Comparison of ENCODE assay signal across 34 mouse cellular contexts in the genomic region with DNA sequence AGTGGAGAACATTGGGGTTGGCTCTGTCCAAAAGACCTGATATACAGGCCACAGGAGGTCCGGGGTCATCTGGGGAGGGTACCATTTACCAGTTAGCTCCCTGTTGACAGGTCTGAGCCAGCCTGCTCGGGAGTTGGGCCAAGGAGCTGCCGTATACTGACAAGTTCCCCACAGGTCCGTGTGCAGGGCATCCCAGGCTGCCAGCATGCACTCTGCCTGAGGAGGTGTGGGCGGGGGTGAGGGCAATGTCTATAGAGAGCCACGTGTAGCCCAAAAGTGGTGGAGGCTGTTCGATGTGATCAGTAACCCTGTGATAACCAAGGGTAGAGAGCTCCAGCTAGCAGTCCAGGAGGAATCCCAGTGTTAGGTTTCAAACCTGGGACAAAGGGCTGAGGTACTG. TPM values are rescaled to one million over a fixed set of nuclear protein-coding genes. Genes with fewer than 3 reads are reported as not detected.
DNase-seq lines count a peak whose midpoint lies in the region; ATAC-seq lines count a peak whose summit lies in the region.
"Had no signal": no experiment of that assay in that cellular context is flagged by ENCODE, and none has a peak within 500 bp of the region (broad histone marks: within the 10 kb centered on the region; RNA-seq: fewer than 3 reads in every experiment).

No protein-coding gene starts in this region.

- H3K36me3 ChIP-seq in intestine, embryonic 16.5 days (ENCODE audit: control insufficient read depth, insufficient read depth, low read length), result no peaks in the 10 kb centered on the region
- no peaks in the 10 kb centered on the region for H3K36me3 ChIP-seq in intestine, embryonic 15.5 days
- H3K36me3 ChIP-seq in kidney, embryonic 15.5 days, result no peaks in the 10 kb centered on the region
- H3K36me3 ChIP-seq: forebrain, embryonic 10.5 days; hindbrain, embryonic 15.5 days; limb, embryonic 15.5 days; liver, embryonic 15.5 days; midbrain, embryonic 13.5 days had no signal

- H3K27ac ChIP-seq in intestine, embryonic 16.5 days (ENCODE audit: low read length), result no peak overlapping the region
- H3K27ac ChIP-seq in intestine, embryonic 15.5 days, result no peak overlapping the region
- 0 out of 2 replicates have a peak overlapping the region, but pooled peaks have one; percentile 27 for H3K27ac ChIP-seq in kidney, embryonic 15.5 days
- H3K27ac ChIP-seq: forebrain, embryonic 10.5 days; hindbrain, embryonic 15.5 days; limb, embryonic 15.5 days; liver, embryonic 15.5 days; macrophage; midbrain, embryonic 13.5 days had no signal

- intact Hi-C loops in left cerebral cortex, postnatal 36 days (cut with DNase I), result no loop called here
- intact Hi-C loops in left cerebral cortex, postnatal 14 days (cut with DNase I), result no loop called here

- no peaks in the 10 kb centered on the region for H3K27me3 ChIP-seq in intestine, embryonic 16.5 days (replicated peaks; ENCODE audit: control insufficient read depth, insufficient read depth, low read length)
- H3K27me3 ChIP-seq in intestine, embryonic 15.5 days (replicated peaks), result no peaks in the 10 kb centered on the region
- no peaks in the 10 kb centered on the region for H3K27me3 ChIP-seq in kidney, embryonic 15.5 days
- H3K27me3 ChIP-seq: hindbrain, embryonic 15.5 days; limb, embryonic 15.5 days; midbrain, embryonic 13.5 days had no signal

- 0 out of 2 replicates have a peak, but pooled peaks have one; percentile 32 for ATAC-seq in intestine, embryonic 16.5 days
- ATAC-seq in intestine, embryonic 15.5 days, result no peak
- 0 out of 2 replicates have a peak, but pooled peaks have one; percentile 43 for ATAC-seq in kidney, embryonic 15.5 days (replicated peaks; ENCODE audit: low FRiP score)
- ATAC-seq: forebrain, embryonic 16.5 days; midbrain, embryonic 13.5 days had no signal

- no peaks in the 10 kb centered on the region for H3K9me3 ChIP-seq in intestine, embryonic 16.5 days (ENCODE audit: control insufficient read depth, low read length)
- no peaks in the 10 kb centered on the region for H3K9me3 ChIP-seq in intestine, embryonic 15.5 days
- no peaks in the 10 kb centered on the region for H3K9me3 ChIP-seq in kidney, embryonic 15.5 days (replicated peaks)
- H3K9me3 ChIP-seq: forebrain, embryonic 10.5 days; hindbrain, embryonic 15.5 days; limb, embryonic 15.5 days; liver, embryonic 15.5 days; midbrain, embryonic 13.5 days had no signal

- H3K4me2 ChIP-seq in intestine, embryonic 16.5 days (ENCODE audit: low read depth, low read length), result no peak overlapping the region
- no peak overlapping the region for H3K4me2 ChIP-seq in intestine, embryonic 15.5 days (replicated peaks)
- no peak overlapping the region for H3K4me2 ChIP-seq in kidney, embryonic 15.5 days
- H3K4me2 ChIP-seq: hindbrain, embryonic 15.5 days; limb, embryonic 15.5 days; liver, embryonic 15.5 days; midbrain, embryonic 13.5 days had no signal

- H3K4me3 ChIP-seq in intestine, embryonic 16.5 days (ENCODE audit: low read length), result no peak overlapping the region
- no peak overlapping the region for H3K4me3 ChIP-seq in intestine, embryonic 15.5 days (replicated peaks)
- H3K4me3 ChIP-seq in kidney, embryonic 15.5 days (replicated peaks), result no peak overlapping the region
- H3K4me3 ChIP-seq: forebrain, embryonic 10.5 days; hindbrain, embryonic 15.5 days; limb, embryonic 15.5 days; liver, embryonic 15.5 days; midbrain, embryonic 13.5 days had no signal

- H3K4me1 ChIP-seq in intestine, embryonic 16.5 days (ENCODE audit: control insufficient read depth, insufficient read depth, low read length), result peaks cover 2% of the 10 kb centered on the region
- no peaks in the 10 kb centered on the region; the same call in 1 of the 2 replicates for H3K4me1 ChIP-seq in intestine, embryonic 15.5 days (replicated peaks)
- peaks cover 23% of the 10 kb centered on the region for H3K4me1 ChIP-seq in kidney, embryonic 15.5 days
- H3K4me1 ChIP-seq: forebrain, embryonic 10.5 days; hindbrain, embryonic 15.5 days; limb, embryonic 15.5 days; midbrain, embryonic 13.5 days had no signal

- WGBS in intestine, embryonic 16.5 days, result 66% methylated on average over 7 of the region's 7 CpGs
- WGBS in intestine, embryonic 15.5 days, result 79% methylated on average over 7 of the region's 7 CpGs
- 54% methylated on average over 7 of the region's 7 CpGs for WGBS in kidney, embryonic 15.5 days

- H3K9ac ChIP-seq in intestine, embryonic 16.5 days (ENCODE audit: low read depth, low read length), result no peak overlapping the region
- H3K9ac ChIP-seq in intestine, embryonic 15.5 days, result no peak overlapping the region
- H3K9ac ChIP-seq in kidney, embryonic 15.5 days, result no peak overlapping the region
- H3K9ac ChIP-seq: hindbrain, embryonic 15.5 days; limb, embryonic 15.5 days; liver, embryonic 15.5 days; midbrain, embryonic 13.5 days had no signal

- peak; percentile 43 for DNase-seq in kidney, adult 18-20 months
- peak; percentile 20 to 45 for DNase-seq in kidney, postnatal 4 days
- DNase-seq in embryo, embryonic 10 days (ENCODE audit: low spot score), result no peak
- DNase-seq in left cerebral cortex, postnatal 36 days (ENCODE audit: low spot score in 2 of 2), result no peak
- DNase-seq in left cerebral cortex, postnatal 14 days (ENCODE audit: low spot score in 2 of 2), result no peak
- DNase-seq: adrenal gland, postnatal 36 days; cerebellum, adult 9-10 months; gastrocnemius, postnatal 14 days; heart, adult 11 months; right cerebral cortex, postnatal 14 days; thymus, adult 18-20 months; thymus, postnatal 4 days had no signal

RNA-seq across cellular contexts. Expression of gene Tex19.2, which starts 18.7 kb away (rescaled TPM):
- polyA plus RNA-seq in intestine, embryonic 16.5 days (2015; fragmentation: Nextera tagmentation; extraction: Ambion mirVana), result not detected in 2 replicates
- polyA plus RNA-seq in intestine, embryonic 15.5 days (2015; fragmentation: Nextera tagmentation; extraction: Ambion mirVana), result not detected in 2 replicates
- not detected in 2 replicates for polyA plus RNA-seq in kidney, embryonic 15.5 days (2015; fragmentation: Nextera tagmentation; extraction: Ambion mirVana)
- total RNA-seq in left cerebral cortex, postnatal 36 days (2021), result not detected
- not detected for total RNA-seq in left cerebral cortex, postnatal 14 days (2021)
- total RNA-seq: adrenal gland, adult 18-20 months; adrenal gland, postnatal 36 days; gastrocnemius, postnatal 14 days; hematopoietic stem cell, adult 5-6 weeks; layer of hippocampus, adult 8-10 months; left cerebral cortex, postnatal 25 days had no signal
- polyA plus RNA-seq: cortical plate, adult 2 months; embryonic facial prominence, embryonic 11.5 days; forebrain, embryonic 16.5 days; heart, embryonic 14.5 days; hindbrain, embryonic 15.5 days; intestine, embryonic 14.5 days; limb, embryonic 15.5 days; lung, embryonic 16.5 days; macrophage; midbrain, embryonic 13.5 days; neural tube, embryonic 11.5 days; spleen, adult 2 months had no signal

RNA-seq across cellular contexts. Expression of gene Sectm1a, which starts 18.7 kb away (rescaled TPM):
- polyA plus RNA-seq in intestine, embryonic 16.5 days (2015; fragmentation: Nextera tagmentation; extraction: Ambion mirVana), result 7.0 and 10.4 TPM in 2 replicates
- polyA plus RNA-seq in intestine, embryonic 15.5 days (2015; fragmentation: Nextera tagmentation; extraction: Ambion mirVana), result 3.0 and 5.1 TPM in 2 replicates
- 0.34 TPM in 1 of 2 replicates, not detected in the other for polyA plus RNA-seq in kidney, embryonic 15.5 days (2015; fragmentation: Nextera tagmentation; extraction: Ambion mirVana)
- total RNA-seq in left cerebral cortex, postnatal 36 days (2021), result not detected
- not detected for total RNA-seq in left cerebral cortex, postnatal 14 days (2021)
- total RNA-seq: adrenal gland, postnatal 36 days; ES-E14; gastrocnemius, postnatal 14 days; hematopoietic stem cell, adult 5-6 weeks; layer of hippocampus, adult 8-10 months; left cerebral cortex, postnatal 25 days had no signal
- polyA plus RNA-seq: cortical plate, adult 2 months; embryonic facial prominence, embryonic 11.5 days; forebrain, embryonic 10.5 days; forebrain, embryonic 16.5 days; heart, embryonic 14.5 days; lung, embryonic 16.5 days; macrophage; midbrain, embryonic 13.5 days; neural tube, embryonic 11.5 days had no signal

RNA-seq across cellular contexts. Expression of gene Sectm1b, which starts 36.4 kb away (rescaled TPM):
- 0.93 and 2.6 TPM in 2 replicates for polyA plus RNA-seq in intestine, embryonic 16.5 days (2015; fragmentation: Nextera tagmentation; extraction: Ambion mirVana)
- polyA plus RNA-seq in intestine, embryonic 15.5 days (2015; fragmentation: Nextera tagmentation; extraction: Ambion mirVana), result 0.73 and 0.93 TPM in 2 replicates
- polyA plus RNA-seq in kidney, embryonic 15.5 days (2015; fragmentation: Nextera tagmentation; extraction: Ambion mirVana), result 0.06 TPM in 1 of 2 replicates, not detected in the other
- total RNA-seq in left cerebral cortex, postnatal 36 days (2021), result not detected
- total RNA-seq in left cerebral cortex, postnatal 14 days (2021), result not detected
- total RNA-seq: adrenal gland, postnatal 36 days; ES-E14; gastrocnemius, postnatal 14 days; hematopoietic stem cell, adult 5-6 weeks; layer of hippocampus, adult 8-10 months; left cerebral cortex, postnatal 25 days had no signal
- polyA plus RNA-seq: cortical plate, adult 2 months; embryonic facial prominence, embryonic 11.5 days; forebrain, embryonic 10.5 days; forebrain, embryonic 16.5 days; heart, embryonic 14.5 days; hindbrain, embryonic 15.5 days; macrophage; midbrain, embryonic 13.5 days; neural tube, embryonic 11.5 days; spleen, adult 2 months had no signal

RNA-seq across cellular contexts. Expression of gene Tex19.1, which starts 46.2 kb away (rescaled TPM):
- polyA plus RNA-seq in intestine, embryonic 16.5 days (2015; fragmentation: Nextera tagmentation; extraction: Ambion mirVana), result not detected in 2 replicates
- polyA plus RNA-seq in intestine, embryonic 15.5 days (2015; fragmentation: Nextera tagmentation; extraction: Ambion mirVana), result not detected in 2 replicates
- 0.09 TPM in 1 of 2 replicates, not detected in the other for polyA plus RNA-seq in kidney, embryonic 15.5 days (2015; fragmentation: Nextera tagmentation; extraction: Ambion mirVana)
- total RNA-seq in left cerebral cortex, postnatal 36 days (2021), result not detected
- not detected for total RNA-seq in left cerebral cortex, postnatal 14 days (2021)
- total RNA-seq: adrenal gland, adult 18-20 months; adrenal gland, postnatal 36 days; gastrocnemius, postnatal 14 days; hematopoietic stem cell, adult 5-6 weeks; layer of hippocampus, adult 8-10 months; left cerebral cortex, postnatal 25 days had no signal
- polyA plus RNA-seq: cortical plate, adult 2 months; embryonic facial prominence, embryonic 11.5 days; forebrain, embryonic 10.5 days; forebrain, embryonic 16.5 days; heart, embryonic 14.5 days; hindbrain, embryonic 15.5 days; intestine, embryonic 14.5 days; limb, embryonic 15.5 days; lung, embryonic 16.5 days; macrophage; midbrain, embryonic 13.5 days; neural tube, embryonic 11.5 days; spleen, adult 2 months had no signal

Comparison
In these comparisons a context has a peak if more than half of its experiments do, and no peak if none do; other contexts are left out.
1. DNase-seq: peak in kidney, adult 18-20 months (single experiment) and kidney, postnatal 4 days (2 of 2); none in embryo, embryonic 10 days (single experiment), left cerebral cortex, postnatal 36 days (0 of 2) and left cerebral cortex, postnatal 14 days (0 of 2).